Mouse (Mus musculus) liver, adult 2 months (tissue): ENCODE results near the gene Ccdc117. TPM values are rescaled to one million over a fixed set of nuclear protein-coding genes. Genes with fewer than 3 reads are reported as not detected.
A peak's percentile ranks its signal among the peaks of the same experiment; 100 is the strongest.

Experiments
- DNase-seq: peaks from one replicate; pipeline ENCODE4 v3.0.0-alpha.2; 2011; ENCODE audit warnings: low read depth, low spot score; ENCODE audit errors: extremely low read depth
- H3K27ac ChIP-seq: fragments of 200-500 bp; replicated peaks from 2 replicates; pipeline ENCODE4 v1.5.1; 2012; ENCODE audit warnings: low read depth, mild to moderate bottlenecking, control low read depth, inconsistent platforms, low read length; ENCODE audit not compliant: insufficient read depth
- H3K27me3 ChIP-seq: fragments of 200-500 bp; 2 replicates; pipeline ENCODE4 v1.6.1; 2012; ENCODE audit warnings: mild to moderate bottlenecking, moderate library complexity, low read length, inconsistent platforms; ENCODE audit not compliant: control insufficient read depth, insufficient read depth
- H3K36me3 ChIP-seq: fragments of 200-500 bp; 2 replicates; pipeline ENCODE4 v1.6.1; 2012; ENCODE audit warnings: low read length, inconsistent platforms; ENCODE audit not compliant: control insufficient read depth, insufficient read depth
- H3K4me1 ChIP-seq: fragments of 200-500 bp; 2 replicates; pipeline ENCODE4 v1.6.1; 2011; ENCODE audit warnings: low read length; ENCODE audit not compliant: control insufficient read depth, insufficient read depth
- H3K4me3 ChIP-seq: fragments of 200-500 bp; 2 replicates; pipeline ENCODE4 v1.5.1; 2011; ENCODE audit warnings: low read depth, mild to moderate bottlenecking, control low read depth, low read length, moderate library complexity; ENCODE audit not compliant: insufficient read depth
- H3K79me2 ChIP-seq: fragments of 200-500 bp; 2 replicates; pipeline ENCODE4 v1.6.1; 2012; ENCODE audit warnings: inconsistent platforms, mild to moderate bottlenecking, low read length, moderate library complexity; ENCODE audit not compliant: control insufficient read depth, insufficient read depth
- H3K9ac ChIP-seq: fragments of 200-500 bp; 2 replicates; pipeline ENCODE4 v1.6.1; 2012; ENCODE audit warnings: low read depth, mild to moderate bottlenecking, control low read depth, inconsistent platforms, low read length
- CTCF ChIP-seq: fragments of 200-500 bp; IDR thresholded peaks from 2 replicates; pipeline ENCODE4 v1.5.1; 2011; ENCODE audit warnings: low read depth, low read length, control low read depth
- POLR2A ChIP-seq: fragments of 200-500 bp; IDR thresholded peaks from 2 replicates; pipeline ENCODE4 v1.6.1; 2011; ENCODE audit warnings: low read length, control low read depth; ENCODE audit not compliant: insufficient read depth; ENCODE audit errors: extremely low read depth
- WGBS: fragments of 180-500 bp; shearing (Covaris S2); methylation state at CpG from one replicate; pipeline ENCODE4 v1.1.7; 2018; 5-methylcytosine and 5-hydroxymethylcytosine counted together
- polyA plus RNA-seq: library from polyadenylated mRNA; depleted of rRNA; stranded (reverse); fragments of >200 nt; gene quantifications from 2 replicates; pipeline ENCODE4 v1.2.3, GENCODE M21; 2012
- total RNA-seq: library from RNA; depleted of rRNA; stranded (reverse); fragments of >200 nt; gene quantifications from 2 replicates; pipeline ENCODE4 v1.2.3, GENCODE M21; 2014

Ccdc117 gene
- total and polyA plus RNA-seq, 2 experiments: 5.2 to 15.3 TPM

DNA sequence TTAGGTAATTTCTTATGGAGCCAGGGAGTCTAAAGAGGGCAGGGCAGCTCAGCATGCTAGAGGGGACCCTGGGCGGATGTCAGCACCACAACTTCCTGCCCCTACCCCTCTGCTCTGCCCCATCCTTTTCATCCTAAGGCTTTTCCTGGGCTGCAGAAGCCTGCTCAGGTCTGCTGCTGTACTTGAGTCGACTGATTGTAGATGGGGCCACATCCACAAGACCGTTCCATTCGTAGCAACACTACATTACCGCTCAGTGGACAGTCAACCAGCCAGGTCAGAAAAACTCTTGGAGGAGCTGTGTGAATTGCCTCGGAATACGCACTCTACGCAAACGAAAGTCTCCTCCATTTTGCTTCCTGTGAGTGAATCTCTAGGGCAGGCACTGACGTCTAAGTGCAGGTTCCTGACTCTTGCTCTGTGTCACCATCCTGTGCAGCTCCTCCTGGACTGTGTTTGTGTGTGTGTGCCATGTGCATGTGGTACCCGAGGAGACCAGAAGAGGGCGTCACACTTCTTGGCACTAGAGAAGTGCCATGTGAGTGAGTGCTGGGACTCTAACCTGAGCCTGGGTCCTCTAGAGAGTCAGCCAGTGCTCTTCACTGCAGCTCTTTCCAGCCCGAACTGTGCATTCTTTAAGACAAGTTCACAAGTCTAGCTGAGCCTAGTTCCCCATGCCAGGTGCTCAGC, 45.3 kb downstream of the Ccdc117 start:
- H3K79me2 ChIP-seq: peaks cover 4% of the 10 kb centered on the region; the same call in 1 of the 2 replicates
- WGBS: 96% methylated on average over 13 of the region's 13 CpGs
- H3K36me3 ChIP-seq: no peaks in the 10 kb centered on the region
- H3K9ac ChIP-seq: no peak overlapping the region
- no peaks in the 10 kb centered on the region for H3K27me3 ChIP-seq
- TF ChIP-seq CTCF (peak; percentile 47; the same call in 1 of the 2 replicates), POLR2A (no peak)
- no peak overlapping the region for H3K4me3 ChIP-seq
- H3K27ac ChIP-seq: no peak overlapping the region
- peaks cover 31% of the 10 kb centered on the region for H3K4me1 ChIP-seq
- no peak for DNase-seq

DNA sequence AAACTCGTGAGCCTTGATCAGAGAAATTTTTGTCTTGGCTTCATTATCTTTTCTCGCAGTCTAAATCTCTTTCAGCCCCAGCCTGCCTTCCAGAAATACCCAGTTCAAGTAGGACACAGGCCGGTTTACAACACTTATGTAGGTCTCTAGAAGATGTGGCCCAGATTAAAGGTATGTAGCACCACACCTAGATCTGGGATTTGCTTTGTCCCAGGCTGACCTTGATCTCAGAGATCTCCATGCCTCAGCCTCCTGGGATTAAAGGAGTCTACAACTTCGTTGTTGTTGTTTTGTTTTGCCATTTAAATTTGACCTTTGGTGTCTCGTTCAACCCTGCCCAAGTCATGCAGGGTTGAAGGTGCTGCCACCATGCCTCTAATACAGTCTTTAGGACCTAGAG, 46.1 kb downstream of the Ccdc117 start:
- TF ChIP-seq CTCF (no peak), POLR2A (no peak)
- H3K36me3 ChIP-seq: no peaks in the 10 kb centered on the region
- 85% methylated on average over 5 of the region's 5 CpGs for WGBS
- H3K27me3 ChIP-seq: no peaks in the 10 kb centered on the region
- no peak overlapping the region for H3K9ac ChIP-seq
- no peak overlapping the region; the same call in 1 of the 2 replicates for H3K27ac ChIP-seq
- H3K4me3 ChIP-seq: no peak overlapping the region
- no peak for DNase-seq
- H3K79me2 ChIP-seq: no peaks in the 10 kb centered on the region
- peaks cover 28% of the 10 kb centered on the region for H3K4me1 ChIP-seq

DNA sequence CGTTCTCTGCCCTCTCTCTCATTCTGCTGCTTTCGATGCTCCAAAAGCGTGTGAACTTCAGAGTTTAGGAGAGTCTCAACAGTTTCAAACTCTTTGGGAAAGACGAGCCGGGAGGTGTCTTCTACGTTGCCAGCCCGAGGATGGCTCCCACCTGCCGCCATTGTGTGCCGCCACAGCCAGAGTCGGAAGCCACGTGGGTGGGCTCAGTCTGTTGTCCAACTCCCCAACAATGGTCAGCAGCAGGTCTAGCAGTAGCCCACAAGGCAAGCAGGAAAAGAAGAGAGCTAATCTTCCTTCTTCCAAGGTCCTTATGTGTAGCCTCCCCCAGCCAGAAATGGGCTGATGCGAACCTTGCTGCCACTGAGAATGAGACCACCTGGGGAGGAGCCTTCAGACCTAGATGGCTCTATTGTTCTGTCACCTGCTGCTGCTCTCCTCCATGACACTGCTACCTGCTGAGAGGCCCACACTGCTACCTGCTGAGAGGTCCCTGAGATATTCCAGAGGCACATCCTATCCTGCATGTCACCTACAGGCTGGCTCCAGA, 46.6 kb downstream of the Ccdc117 start:
- Histone ChIP-seq H3K27me3 (no peaks in the 10 kb centered on the region), H3K79me2 (no peaks in the 10 kb centered on the region), H3K9ac (no peak overlapping the region), H3K27ac (no peak overlapping the region), H3K4me1 (peaks cover 24% of the 10 kb centered on the region), H3K4me3 (no peak overlapping the region), H3K36me3 (no peaks in the 10 kb centered on the region)
- DNase-seq: no peak
- 86% methylated on average over 12 of the region's 12 CpGs for WGBS
- no peak for TF ChIP-seq CTCF
- no peak for TF ChIP-seq POLR2A

DNA sequence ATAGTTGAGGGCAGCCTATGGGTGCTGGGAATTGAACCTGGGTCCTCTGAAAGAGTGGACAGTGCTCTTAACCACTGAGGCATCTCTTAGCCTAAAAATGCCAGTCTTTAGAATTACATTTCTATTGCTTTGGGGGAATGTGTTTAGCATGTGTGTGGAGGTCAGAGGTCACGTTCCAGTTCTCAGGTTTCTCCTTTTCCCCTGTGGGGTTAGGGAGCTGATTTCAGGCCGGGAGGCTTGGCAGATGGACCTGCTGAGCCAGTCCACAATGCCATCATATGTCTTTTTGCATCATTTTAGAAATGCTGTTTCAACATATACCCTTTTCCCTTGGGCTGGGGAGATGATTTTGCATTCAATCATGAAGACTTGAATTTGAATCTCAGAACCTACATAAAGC, 48.1 kb downstream of the Ccdc117 start:
- TF ChIP-seq POLR2A: no peak
- TF ChIP-seq CTCF: no peak
- Histone ChIP-seq H3K4me1 (peaks cover 14% of the 10 kb centered on the region), H3K27me3 (no peaks in the 10 kb centered on the region), H3K4me3 (no peak overlapping the region), H3K79me2 (no peaks in the 10 kb centered on the region), H3K9ac (no peak overlapping the region), H3K36me3 (peaks cover 2% of the 10 kb centered on the region; the same call in 1 of the 2 replicates), H3K27ac (no peak overlapping the region)
- DNase-seq: no peak
- 65% methylated on average over 2 of the region's 2 CpGs for WGBS

DNA sequence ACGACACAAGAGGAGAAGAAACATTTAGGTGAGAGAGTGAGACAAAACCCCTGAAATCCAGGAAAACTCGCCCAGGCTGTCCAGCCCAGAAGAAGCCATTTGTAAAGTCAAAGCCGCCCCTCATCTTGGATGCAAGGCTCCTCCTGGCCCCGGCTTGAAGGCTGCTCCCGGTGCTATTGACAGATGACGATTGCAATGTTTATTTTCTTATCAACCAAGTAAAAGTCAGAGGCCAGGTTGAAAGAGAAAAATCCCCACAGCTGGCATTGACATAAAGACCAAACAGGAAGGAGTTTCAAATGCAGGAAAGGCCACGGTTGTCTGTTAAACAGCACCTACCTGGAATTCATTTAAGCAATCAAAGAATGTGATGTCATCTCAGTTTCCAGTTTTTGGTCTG, 50.1 kb downstream of the Ccdc117 start:
- peak; percentile 83 for DNase-seq
- H3K27ac ChIP-seq: peak overlapping the region; percentile 87
- H3K79me2 ChIP-seq: peaks cover 3% of the 10 kb centered on the region; the same call in 1 of the 2 replicates
- no peak overlapping the region for H3K9ac ChIP-seq
- 20% methylated on average over 7 of the region's 7 CpGs for WGBS
- TF ChIP-seq POLR2A (no peak), CTCF (no peak)
- H3K27me3 ChIP-seq: no peaks in the 10 kb centered on the region
- H3K4me1 ChIP-seq: peaks cover 16% of the 10 kb centered on the region
- peaks cover 3% of the 10 kb centered on the region; the same call in 1 of the 2 replicates for H3K36me3 ChIP-seq
- H3K4me3 ChIP-seq: no peak overlapping the region
